Mouse (Mus musculus) mouse embryonic stem cell (cell line): Measurements from ENCODE around the gene Dppa4.

Source experiments
- in situ Hi-C, 2 experiments: fragments of 300-500 bp; cut with MboI; formaldehyde crosslinking; loops; 1 replicate in 1 of 2; 3 replicates in 1 of 2; pipeline ENCODE4 v1.14.3; 2019 to 2020; ENCODE audit warnings: low sequenced_read_pairs in 2 of 2, low pct_unique_long_range_greater_than_20kb in 1 of 2, mixed read lengths in 1 of 2; ENCODE audit not compliant: unreplicated experiment in 1 of 2

Gene Dppa4

GRCm38 (mm10) chr16:48315294-48315693, 31.8 kb downstream of the Dppa4 start:
- in situ Hi-C loops = loop anchor here (5.0 to 25.0 kb wide), 2 partner anchors 33 to 297 kb away; partner anchors contain the start of gene Dppa4 (in 1 of the 2)

- in situ Hi-C loops = loop anchor here (10.0 to 25.0 kb wide), 2 partner anchors 86 to 292 kb away; no protein-coding TSS in a partner anchor
Observed at GRCm38 (mm10) chr16:48320781-48321180, 37.2 kb downstream of the Dppa4 start.

GRCm38 (mm10) chr16:48323133-48323532, 39.6 kb downstream of the Dppa4 start:
- in situ Hi-C loops = loop anchor here (10.0 to 25.0 kb wide), 2 partner anchors 88 to 289 kb away; no protein-coding TSS in a partner anchor

GRCm38 (mm10) chr16:48323602-48324345, 40.2 kb downstream of the Dppa4 start:
- in situ Hi-C loops = loop anchor here (10.0 to 25.0 kb wide), 2 partner anchors 89 to 289 kb away; no protein-coding TSS in a partner anchor

- in situ Hi-C loops = loop anchor here in 1 of 2 experiments (10.0 kb wide), 1 partner anchor 92 kb away; no protein-coding TSS in a partner anchor
Observed at GRCm38 (mm10) chr16:48326903-48327302, 43.4 kb downstream of the Dppa4 start.

- in situ Hi-C loops = loop anchor here in 1 of 2 experiments (10.0 kb wide), 1 partner anchor 94 kb away; no protein-coding TSS in a partner anchor
Observed at GRCm38 (mm10) chr16:48328420-48328819, 44.9 kb downstream of the Dppa4 start.

GRCm38 (mm10) chr16:48331822-48332221, 48.3 kb downstream of the Dppa4 start:
- in situ Hi-C loops = no loop called here

GRCm38 (mm10) chr16:48335326-48335725, 51.8 kb downstream of the Dppa4 start:
- in situ Hi-C loops = no loop called here
